19 mouse cellular contexts compared by ENCODE assay signal in genomic region chr10:51911066-51911691, GRCm38 (mm10).
DNase-seq lines count a peak whose midpoint lies in the region; ATAC-seq lines count a peak whose summit lies in the region.
"Had no signal": no experiment of that assay in that cellular context is flagged by ENCODE, and none has a peak within 500 bp of the region (broad histone marks: within the 10 kb centered on the region; RNA-seq: fewer than 3 reads in every experiment).

No protein-coding gene starts in this region.

- no peaks in the 10 kb centered on the region for H3K27me3 ChIP-seq in forebrain, embryonic 14.5 days (replicated peaks; ENCODE audit: control insufficient read depth, insufficient read depth, low read length)
- H3K27me3 ChIP-seq in forebrain, embryonic 16.5 days (replicated peaks; ENCODE audit: control insufficient read depth, insufficient read depth, low read length), result no peaks in the 10 kb centered on the region
- no peaks in the 10 kb centered on the region; the same call in 1 of the 2 replicates for H3K27me3 ChIP-seq in hindbrain, embryonic 16.5 days (replicated peaks; ENCODE audit: control insufficient read depth, insufficient read depth, low read length)
- no peaks in the 10 kb centered on the region for H3K27me3 ChIP-seq in midbrain, embryonic 16.5 days (ENCODE audit: control insufficient read depth, insufficient read depth, low read depth, low read length)
- H3K27me3 ChIP-seq: embryonic facial prominence, embryonic 13.5 days; limb, embryonic 15.5 days had no signal

- WGBS in forebrain, embryonic 14.5 days, result 15% methylated on average over 10 of the region's 10 CpGs
- 8% methylated on average over 10 of the region's 10 CpGs for WGBS in forebrain, embryonic 16.5 days
- 13% methylated on average over 10 of the region's 10 CpGs for WGBS in hindbrain, embryonic 16.5 days
- WGBS in midbrain, embryonic 16.5 days, result 5% methylated on average over 10 of the region's 10 CpGs

- intact Hi-C loops in heart, postnatal 14 days (cut with DNase I), result no loop called here

- no peaks in the 10 kb centered on the region for H3K4me1 ChIP-seq in forebrain, embryonic 14.5 days (ENCODE audit: control insufficient read depth, insufficient read depth, low read length)
- no peaks in the 10 kb centered on the region for H3K4me1 ChIP-seq in forebrain, embryonic 16.5 days (replicated peaks; ENCODE audit: control insufficient read depth, insufficient read depth, low read length)
- H3K4me1 ChIP-seq in hindbrain, embryonic 16.5 days (ENCODE audit: control insufficient read depth, insufficient read depth, low read depth, low read length), result no peaks in the 10 kb centered on the region
- H3K4me1 ChIP-seq in midbrain, embryonic 16.5 days (ENCODE audit: control insufficient read depth, insufficient read depth, low read length), result peaks cover 7% of the 10 kb centered on the region; the same call in 1 of the 2 replicates
- H3K4me1 ChIP-seq: embryonic facial prominence, embryonic 13.5 days; limb, embryonic 15.5 days had no signal

- H3K36me3 ChIP-seq in forebrain, embryonic 14.5 days (ENCODE audit: control insufficient read depth, insufficient read depth, low read length), result no peaks in the 10 kb centered on the region
- no peaks in the 10 kb centered on the region for H3K36me3 ChIP-seq in forebrain, embryonic 16.5 days (ENCODE audit: control insufficient read depth, insufficient read depth)
- H3K36me3 ChIP-seq in hindbrain, embryonic 16.5 days (ENCODE audit: control insufficient read depth, insufficient read depth, low read length), result no peaks in the 10 kb centered on the region
- H3K36me3 ChIP-seq in midbrain, embryonic 16.5 days (ENCODE audit: control insufficient read depth, insufficient read depth, low read length), result no peaks in the 10 kb centered on the region
- H3K36me3 ChIP-seq: embryonic facial prominence, embryonic 13.5 days; limb, embryonic 15.5 days had no signal

- no peak overlapping the region for H3K4me3 ChIP-seq in forebrain, embryonic 14.5 days (ENCODE audit: low read depth, low read length)
- H3K4me3 ChIP-seq in forebrain, embryonic 16.5 days (replicated peaks; ENCODE audit: low read length), result no peak overlapping the region
- H3K4me3 ChIP-seq in hindbrain, embryonic 16.5 days (ENCODE audit: low read length), result no peak overlapping the region
- H3K4me3 ChIP-seq in midbrain, embryonic 16.5 days (ENCODE audit: low read depth, low read length), result peak overlapping the region; percentile 19; the same call in 1 of the 2 replicates
- H3K4me3 ChIP-seq: embryonic facial prominence, embryonic 13.5 days; limb, embryonic 15.5 days had no signal

- no peak overlapping the region for H3K27ac ChIP-seq in forebrain, embryonic 14.5 days (ENCODE audit: low read depth, low read length)
- H3K27ac ChIP-seq in forebrain, embryonic 16.5 days (ENCODE audit: low read length), result no peak overlapping the region
- no peak overlapping the region for H3K27ac ChIP-seq in hindbrain, embryonic 16.5 days (ENCODE audit: low read depth, low read length)
- no peak overlapping the region for H3K27ac ChIP-seq in midbrain, embryonic 16.5 days (ENCODE audit: low read length)
- H3K27ac ChIP-seq: embryonic facial prominence, embryonic 13.5 days; limb, embryonic 15.5 days had no signal

- no peaks in the 10 kb centered on the region for H3K9me3 ChIP-seq in forebrain, embryonic 14.5 days (replicated peaks; ENCODE audit: control insufficient read depth, low read length)
- H3K9me3 ChIP-seq in forebrain, embryonic 16.5 days (ENCODE audit: control insufficient read depth, low read length), result no peaks in the 10 kb centered on the region
- no peaks in the 10 kb centered on the region for H3K9me3 ChIP-seq in hindbrain, embryonic 16.5 days (ENCODE audit: control insufficient read depth, low read length)
- H3K9me3 ChIP-seq in midbrain, embryonic 16.5 days (replicated peaks; ENCODE audit: control insufficient read depth, low read length, poor library complexity, severe bottlenecking), result no peaks in the 10 kb centered on the region
- H3K9me3 ChIP-seq: embryonic facial prominence, embryonic 13.5 days; limb, embryonic 15.5 days had no signal

- no peak overlapping the region for H3K9ac ChIP-seq in forebrain, embryonic 14.5 days (ENCODE audit: low read length)
- H3K9ac ChIP-seq in forebrain, embryonic 16.5 days (replicated peaks; ENCODE audit: low read depth, low read length), result no peak overlapping the region
- no peak overlapping the region for H3K9ac ChIP-seq in hindbrain, embryonic 16.5 days (ENCODE audit: low read depth, low read length)
- H3K9ac ChIP-seq in midbrain, embryonic 16.5 days (ENCODE audit: low read depth, low read length), result 0 out of 2 replicates have a peak overlapping the region, but pooled peaks have one; percentile 34
- H3K9ac ChIP-seq: embryonic facial prominence, embryonic 13.5 days; limb, embryonic 15.5 days; liver, postnatal 0 days had no signal

- DNase-seq in forebrain, embryonic 14.5 days (ENCODE audit: low spot score), result peak; percentile 27
- DNase-seq in embryo, embryonic 11 days, result peak; percentile 15
- DNase-seq in heart, postnatal 14 days, result no peak
- DNase-seq in ovary, adult 18-20 months (ENCODE audit: low spot score), result no peak
- DNase-seq: adrenal gland, postnatal 10 days; cerebellum, adult 11-12 months; cerebellum, postnatal 36 days; gastrocnemius, postnatal 10 days; heart, adult 18-20 months; kidney, adult 11 months; kidney, postnatal 4 days; liver, postnatal 0 days; right cerebral cortex, adult 18-20 months had no signal

- ATAC-seq in forebrain, embryonic 14.5 days, result peak; percentile 34; the same call in 1 of the 2 replicates
- no peak for ATAC-seq in forebrain, embryonic 16.5 days
- no peak for ATAC-seq in hindbrain, embryonic 16.5 days
- peak; percentile 88 for ATAC-seq in midbrain, embryonic 16.5 days
- ATAC-seq in activated CD4-positive, CD25-positive, alpha-beta regulatory T cell, adult 4 months, result no peak
- ATAC-seq: liver, postnatal 0 days had no signal

- no peak overlapping the region for H3K4me2 ChIP-seq in forebrain, embryonic 14.5 days (ENCODE audit: low read length)
- H3K4me2 ChIP-seq in forebrain, embryonic 16.5 days (ENCODE audit: low read length), result no peak overlapping the region
- peak overlapping the region; percentile 41 for H3K4me2 ChIP-seq in hindbrain, embryonic 16.5 days (ENCODE audit: low read length)
- H3K4me2 ChIP-seq in midbrain, embryonic 16.5 days (ENCODE audit: low read length), result peak overlapping the region; percentile 50
- H3K4me2 ChIP-seq: embryonic facial prominence, embryonic 13.5 days; limb, embryonic 15.5 days had no signal

Comparison
In these comparisons a context has a peak if more than half of its experiments do, and no peak if none do; other contexts are left out.
1. ATAC-seq: peak in forebrain, embryonic 14.5 days (single experiment) and midbrain, embryonic 16.5 days (single experiment); none in forebrain, embryonic 16.5 days (single experiment), hindbrain, embryonic 16.5 days (single experiment) and activated CD4-positive, CD25-positive, alpha-beta regulatory T cell, adult 4 months (single experiment).
2. DNase-seq: peak in forebrain, embryonic 14.5 days (single experiment) and embryo, embryonic 11 days (single experiment); none in heart, postnatal 14 days (0 of 2) and ovary, adult 18-20 months (single experiment).
3. H3K4me2 ChIP-seq: peak in hindbrain, embryonic 16.5 days (single experiment) and midbrain, embryonic 16.5 days (single experiment); none in forebrain, embryonic 14.5 days (single experiment) and forebrain, embryonic 16.5 days (single experiment).